Mouse (Mus musculus) cerebellum, postnatal 14 days (tissue): ENCODE results near the gene Zmiz1.

Experiments
- DNase-seq, 2 experiments: peaks; one replicate each; pipeline ENCODE4 v3.0.0; 2021; ENCODE audit warnings: mixed read lengths in 2 of 2

Gene Zmiz1

DNA sequence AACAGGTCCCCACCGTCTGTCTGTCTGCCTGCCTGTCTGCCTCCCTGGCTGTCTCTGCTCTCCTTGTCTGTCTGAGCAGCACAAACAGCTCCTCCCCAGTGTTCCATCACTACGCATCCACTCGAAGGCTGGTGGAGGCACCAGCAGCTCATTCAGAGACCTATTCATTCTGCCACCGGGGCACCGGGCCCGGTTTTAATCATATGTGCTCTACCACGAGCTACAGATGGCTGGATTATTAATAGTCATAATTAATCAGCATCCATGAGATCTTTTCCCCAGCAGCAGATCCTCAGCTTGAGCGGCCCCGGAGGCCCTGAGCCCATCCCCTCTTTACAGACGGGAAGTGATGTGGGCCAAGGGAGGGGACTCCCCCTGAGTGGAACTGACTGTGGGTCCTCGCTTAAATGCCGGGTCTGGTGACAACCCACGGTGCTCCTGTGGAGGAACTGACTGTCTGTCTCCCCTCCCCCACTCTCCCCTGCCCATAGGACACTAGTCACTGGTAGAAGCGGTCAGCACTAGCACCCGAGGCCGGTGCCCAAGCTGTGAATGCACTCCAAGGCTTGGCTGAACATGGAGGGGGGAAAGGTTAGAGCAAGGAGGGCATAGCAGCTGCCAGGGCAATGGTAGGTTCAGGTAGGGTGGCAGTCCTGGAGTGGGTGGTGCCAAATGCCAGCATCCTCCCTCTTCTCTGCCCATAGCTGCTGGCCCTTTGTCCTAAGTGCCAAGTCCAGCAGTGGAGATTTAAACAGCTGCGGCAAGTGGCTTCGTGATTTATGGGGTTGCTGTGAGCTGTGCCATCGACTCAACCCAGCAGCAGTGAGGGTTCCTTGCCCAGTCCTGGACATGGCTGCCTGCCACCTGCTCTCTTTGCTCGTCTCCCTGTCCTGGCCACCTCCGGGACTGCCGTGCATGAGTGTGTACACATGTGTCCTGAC lies 34.6 kb downstream of the Zmiz1 start:
- DNase-seq: peak; percentile 58 to 59

DNA sequence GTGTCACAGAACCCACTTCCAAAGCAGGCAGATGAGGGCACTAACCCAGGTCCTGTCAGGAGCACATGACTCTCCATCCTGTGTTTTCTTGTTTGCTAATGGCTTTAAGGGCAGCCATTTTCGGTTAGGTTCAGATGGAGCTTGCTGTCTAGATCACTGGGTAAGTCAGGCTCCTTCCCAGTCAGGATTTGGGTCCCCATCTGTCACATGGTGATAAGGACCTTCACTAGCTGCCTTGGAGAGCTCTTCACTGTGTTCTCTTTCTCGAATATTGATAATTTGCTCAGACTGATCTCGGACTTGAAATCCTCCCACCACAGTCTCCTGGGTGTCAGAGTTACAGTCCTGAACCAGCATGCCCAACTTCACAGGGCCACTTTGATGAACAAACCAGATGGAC lies 35.8 kb downstream of the Zmiz1 start:
- no peak for DNase-seq

DNA sequence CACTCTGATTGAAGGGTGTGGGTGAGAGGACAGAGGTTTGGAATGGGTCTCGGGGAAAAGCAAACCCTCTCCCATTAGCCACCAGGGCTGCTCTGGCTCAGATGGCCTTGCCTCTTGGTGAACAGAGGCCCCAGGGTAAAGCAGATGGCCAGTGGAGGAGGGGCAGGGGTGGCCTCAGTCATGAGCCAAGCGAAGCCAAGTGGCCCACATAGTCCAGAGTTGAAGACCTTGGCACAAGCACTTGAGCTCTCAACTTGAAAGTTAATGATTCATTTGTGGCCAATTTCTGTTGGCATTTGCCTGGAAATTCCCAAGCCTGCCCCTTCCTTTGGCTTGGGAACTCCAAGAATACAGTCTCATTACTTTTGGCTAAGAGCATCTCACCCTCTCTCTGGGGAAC lies 37.1 kb downstream of the Zmiz1 start:
- peak; percentile 61 to 80 for DNase-seq

- DNase-seq: no peak
Observed at GRCm38 (mm10) chr14:25496989-25497388, 38.0 kb downstream of the Zmiz1 start.

- no peak for DNase-seq
Observed at GRCm38 (mm10) chr14:25497596-25497995, 38.6 kb downstream of the Zmiz1 start.

DNA sequence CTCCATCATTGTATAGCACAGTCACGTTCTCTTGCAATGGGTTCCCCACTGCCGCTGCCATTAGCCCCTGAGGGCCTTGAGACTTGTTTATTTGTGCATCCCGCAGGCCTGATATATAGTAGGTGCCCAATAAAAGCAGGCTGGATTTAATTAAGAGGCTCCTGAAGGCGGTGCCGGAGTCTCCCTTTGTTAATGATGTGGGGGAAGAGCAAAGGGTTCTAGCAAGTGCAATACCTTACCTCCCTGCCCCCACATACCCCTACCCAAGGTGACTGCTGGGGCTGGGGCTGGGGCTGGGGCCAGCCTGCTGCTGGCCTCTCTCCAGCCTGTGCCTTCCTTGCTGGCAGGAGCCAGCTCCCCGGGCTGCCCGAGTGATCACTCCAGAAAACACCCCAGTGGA lies 39.4 kb downstream of the Zmiz1 start:
- no peak for DNase-seq

DNA sequence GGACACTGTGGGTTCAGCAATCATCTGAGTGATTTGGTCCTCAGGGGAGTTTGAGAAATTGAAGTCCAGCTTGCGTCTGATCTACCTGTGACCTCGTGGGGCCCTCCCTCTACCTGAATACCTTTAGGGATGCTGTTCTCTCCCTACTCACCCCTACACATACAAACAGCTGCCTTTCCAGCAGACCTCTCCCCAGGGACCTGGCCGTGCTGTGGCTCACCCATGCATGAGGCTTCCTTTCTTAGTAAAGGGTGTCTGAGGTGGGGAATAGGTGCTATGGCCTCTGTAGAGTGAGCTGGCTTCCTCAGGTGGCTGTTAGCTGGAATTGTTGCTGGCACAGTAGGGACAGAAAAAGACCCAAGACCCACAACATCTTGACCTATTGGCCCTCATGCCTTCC lies 40.5 kb downstream of the Zmiz1 start:
- DNase-seq: no peak

DNA sequence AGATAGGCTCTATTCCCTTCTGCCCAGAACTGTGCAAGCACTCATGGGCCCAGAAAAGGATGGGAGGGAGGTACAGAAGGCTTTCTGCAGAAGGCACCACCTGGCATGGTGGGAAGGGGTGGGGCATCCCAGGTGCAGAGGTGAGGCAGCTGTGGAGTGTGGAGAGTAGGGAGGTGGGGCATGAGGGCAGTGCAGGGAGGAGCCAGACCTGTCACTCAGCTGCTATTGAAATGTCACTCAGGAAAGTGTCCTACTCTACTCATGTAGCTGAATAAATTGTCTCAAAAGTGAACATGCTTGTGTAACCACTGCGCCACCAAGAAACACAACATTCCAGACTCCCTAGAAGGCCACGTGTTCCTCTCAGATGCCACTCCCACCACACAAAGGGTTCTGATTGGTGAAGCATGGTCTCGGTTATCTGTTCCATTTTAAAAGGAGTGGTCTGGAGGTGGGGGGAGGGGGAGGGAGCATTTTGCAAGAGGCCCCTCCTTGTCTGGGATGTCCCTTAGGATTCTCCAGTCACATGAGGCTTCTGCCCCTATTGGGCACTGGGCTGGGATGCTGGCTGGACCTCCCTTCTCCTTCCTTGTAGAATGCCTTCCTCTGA lies 41.6 kb downstream of the Zmiz1 start:
- no peak for DNase-seq

DNA sequence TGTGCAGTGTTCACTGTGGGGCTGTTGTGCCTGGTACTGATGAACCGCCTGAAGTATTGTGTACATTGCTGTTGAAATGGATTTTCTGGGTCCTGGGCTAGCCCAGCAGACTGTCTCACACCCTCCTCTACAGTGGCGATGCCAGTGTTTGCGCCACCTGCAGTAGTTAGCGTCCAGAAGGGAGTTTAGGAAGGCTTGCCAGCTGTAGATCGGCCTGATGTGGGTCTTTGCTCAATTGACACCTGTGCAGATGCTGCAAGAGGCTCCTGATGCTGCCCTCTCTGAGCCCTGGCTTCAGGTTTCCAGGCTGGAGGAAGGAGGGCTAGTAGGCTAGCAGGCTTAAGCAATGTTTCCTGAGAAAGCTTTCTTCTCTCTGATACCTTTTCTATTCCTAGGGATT lies 42.5 kb downstream of the Zmiz1 start:
- no peak for DNase-seq

DNA sequence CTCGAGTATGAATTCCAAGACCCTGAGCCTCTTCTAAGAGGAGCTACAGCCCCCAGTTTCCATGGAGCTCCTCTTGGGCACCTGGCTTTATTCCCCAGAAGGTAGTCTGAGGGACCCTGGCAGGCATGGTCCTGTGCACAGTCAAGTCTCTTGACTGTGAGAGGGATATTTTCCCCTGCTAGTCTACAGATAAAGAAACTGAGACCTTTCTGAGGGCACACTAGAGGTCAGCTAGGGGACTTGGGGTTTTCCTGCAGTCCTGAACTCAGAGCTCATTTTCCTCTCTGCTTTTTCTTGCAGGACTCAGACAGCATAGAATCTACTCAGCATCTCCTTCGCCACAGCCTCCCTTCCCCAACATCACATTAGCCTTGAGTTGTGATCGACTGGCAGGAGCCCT lies 43.4 kb downstream of the Zmiz1 start:
- DNase-seq: no peak

- no peak for DNase-seq
Observed at GRCm38 (mm10) chr14:25504241-25504640, 45.3 kb downstream of the Zmiz1 start.

DNA sequence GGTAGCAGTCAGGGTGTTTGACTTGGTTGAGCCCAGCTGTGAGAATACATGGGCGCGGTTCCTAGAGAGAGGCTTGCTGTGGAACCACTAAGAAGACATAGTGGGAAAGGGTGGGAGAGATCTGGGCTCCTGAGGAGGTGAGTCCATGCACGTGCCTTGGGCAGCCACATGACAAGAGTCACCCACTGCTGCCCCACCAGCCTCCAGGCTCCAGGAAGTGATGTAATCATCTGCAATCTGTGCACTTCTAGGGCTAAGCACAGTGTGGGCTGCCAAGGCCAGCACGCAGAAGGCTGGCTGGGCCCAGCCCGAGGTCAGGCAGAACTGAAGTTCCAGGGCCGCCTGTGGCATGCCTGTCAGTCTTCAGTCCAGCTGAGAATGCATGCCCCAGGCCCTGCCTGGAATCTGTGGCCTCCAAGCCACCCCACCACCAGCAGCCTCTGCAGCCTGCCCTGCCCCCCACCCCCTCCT lies 46.3 kb downstream of the Zmiz1 start:
- DNase-seq: no peak

DNA sequence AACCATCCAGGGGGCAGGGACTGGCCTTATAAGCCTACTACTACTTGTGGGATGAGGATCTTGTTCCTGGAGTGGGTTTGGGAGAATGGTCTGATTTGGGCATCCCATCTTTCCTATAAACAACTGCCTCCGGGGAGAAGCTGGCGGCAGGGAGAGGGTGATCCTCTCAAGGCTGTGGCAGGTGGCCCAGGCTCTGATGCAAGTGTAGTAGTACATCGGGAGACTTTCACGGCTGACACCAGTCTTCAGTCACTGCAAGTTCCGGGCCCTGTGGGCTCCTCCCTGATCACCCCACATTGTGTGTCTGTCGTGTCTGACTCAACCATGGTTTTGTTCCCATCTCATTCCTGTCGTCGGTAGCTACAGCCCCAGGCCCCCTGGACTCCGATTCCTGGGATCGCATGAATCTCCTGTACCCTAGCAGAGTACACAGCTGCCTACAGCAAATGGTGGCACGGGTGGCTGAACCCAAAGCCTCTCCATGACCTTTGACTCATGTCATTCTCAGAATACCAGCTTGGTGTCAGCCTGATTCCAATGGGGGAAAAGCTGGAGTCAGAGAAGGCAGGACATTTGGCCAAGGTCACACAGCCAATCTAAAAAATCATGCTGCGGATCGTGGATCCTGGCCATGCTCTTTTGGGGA lies 49.2 kb downstream of the Zmiz1 start:
- DNase-seq: no peak

GRCm38 (mm10) chr14:25508757-25509139 lies 49.8 kb downstream of the Zmiz1 start:
- DNase-seq: no peak

DNA sequence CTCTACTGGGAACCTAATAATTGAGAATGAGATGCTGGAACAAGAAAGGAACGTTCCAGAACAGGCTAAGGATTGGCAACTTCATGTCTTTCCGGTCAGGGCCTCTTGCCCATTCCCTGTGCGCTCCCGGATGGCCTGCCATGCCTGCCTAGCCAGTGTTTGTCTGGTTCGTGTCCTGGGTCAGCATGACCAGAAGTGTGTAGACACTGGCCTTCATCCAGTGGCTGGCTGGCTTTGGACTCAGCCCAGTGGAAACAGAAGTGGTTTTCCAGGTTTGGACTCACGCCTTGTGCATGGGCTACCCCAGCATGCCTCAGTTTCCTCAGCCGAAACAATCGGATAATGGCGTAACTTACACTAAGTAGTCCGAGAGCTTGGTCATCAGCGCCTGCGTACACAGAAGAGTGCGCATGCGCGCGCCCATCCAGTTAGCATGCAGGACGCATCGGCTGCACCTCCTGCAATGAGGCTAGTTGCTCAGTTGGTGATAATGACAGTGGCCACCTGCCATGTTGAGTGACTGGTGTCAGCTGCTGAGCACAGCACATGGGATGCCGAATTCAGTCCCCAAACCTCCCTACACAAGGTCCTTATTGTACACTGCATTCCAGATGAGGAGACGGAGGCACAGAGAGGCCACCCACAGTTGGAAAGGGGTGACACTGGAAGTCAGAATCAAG lies 50.6 kb downstream of the Zmiz1 start:
- peak; percentile 65 for DNase-seq

DNA sequence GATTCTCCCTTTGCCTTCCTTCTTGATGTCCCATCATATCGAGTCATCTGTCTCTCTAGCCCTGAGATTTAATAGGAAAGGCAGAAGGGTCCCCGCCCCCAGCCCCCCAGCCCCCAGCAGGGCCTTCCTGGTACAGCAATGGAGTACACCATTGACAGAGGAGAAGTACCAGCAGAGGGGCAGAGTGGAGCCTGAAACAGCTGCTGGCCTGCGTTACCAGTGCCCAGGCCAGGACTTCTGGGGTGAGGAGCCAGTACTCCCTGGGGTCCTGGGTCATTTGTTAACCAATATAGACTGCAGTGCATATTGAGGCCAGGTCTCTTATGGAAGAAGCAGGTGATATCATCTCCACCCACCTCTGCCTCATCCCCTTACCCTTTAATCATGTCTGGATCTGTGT lies 51.4 kb downstream of the Zmiz1 start:
- DNase-seq: no peak

- no peak for DNase-seq
Observed at GRCm38 (mm10) chr14:25510987-25511386, 52.0 kb downstream of the Zmiz1 start.

- no peak for DNase-seq
Observed at GRCm38 (mm10) chr14:25511564-25511963, 52.6 kb downstream of the Zmiz1 start.

DNA sequence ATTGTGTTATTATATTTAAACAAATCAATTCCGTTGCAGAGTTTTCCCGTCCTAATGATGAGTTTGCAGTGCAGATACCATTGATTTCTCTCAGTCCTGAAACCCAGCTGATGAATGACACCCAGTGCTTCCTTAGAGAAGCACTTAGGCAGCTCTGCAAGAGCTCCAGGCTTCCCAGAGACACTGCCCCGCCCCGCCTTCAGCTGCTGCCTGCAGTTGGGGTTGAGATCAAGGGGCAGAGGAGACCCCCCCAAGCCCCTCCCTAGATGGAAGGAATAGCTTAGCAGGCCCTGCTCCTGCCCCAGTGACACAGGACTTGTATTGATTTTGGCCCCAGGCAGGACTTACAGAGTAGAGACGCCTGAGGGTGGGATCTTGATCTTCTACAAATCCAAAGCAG lies 53.0 kb downstream of the Zmiz1 start:
- no peak for DNase-seq

DNA sequence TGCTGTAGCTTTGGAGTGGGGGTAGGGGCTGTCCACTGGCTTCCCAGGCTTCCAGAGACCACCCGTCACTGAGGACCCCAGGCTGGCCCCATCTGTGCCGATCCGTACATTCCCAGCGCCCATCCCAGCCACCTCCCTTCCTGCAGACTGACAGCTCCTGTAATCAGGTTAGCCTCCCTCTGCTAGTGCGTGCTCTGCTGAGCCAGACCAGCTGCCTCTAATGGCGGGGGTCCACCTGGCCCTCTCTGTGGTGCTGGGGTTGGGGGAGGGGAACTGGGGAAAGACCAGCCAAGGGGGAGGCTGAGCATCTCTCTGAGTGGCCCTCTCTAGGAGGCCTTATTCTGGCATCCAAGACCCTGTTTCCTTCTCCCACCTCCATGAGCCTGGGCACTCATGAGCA lies 53.8 kb downstream of the Zmiz1 start:
- peak; percentile 74 to 81 for DNase-seq

DNA sequence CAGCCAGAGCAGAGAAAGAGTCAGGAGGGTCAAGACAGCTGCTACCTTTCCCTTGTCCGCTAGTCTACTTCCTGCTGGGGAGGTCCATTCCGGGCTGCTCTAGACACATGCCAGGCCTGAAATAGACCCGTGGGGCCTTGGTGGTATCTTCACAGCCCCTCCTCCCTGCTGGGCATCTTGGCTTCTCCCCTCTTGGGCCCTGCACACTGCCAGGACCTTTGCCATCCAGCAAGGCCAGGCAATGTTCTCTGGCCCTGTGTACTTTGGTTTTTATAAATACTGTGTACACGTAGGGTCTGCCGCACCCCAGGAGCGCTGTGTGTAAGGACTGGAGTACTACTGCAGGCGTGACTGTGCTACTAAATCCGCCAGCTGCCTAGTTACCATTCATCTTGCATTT lies 54.5 kb downstream of the Zmiz1 start:
- no peak for DNase-seq

- DNase-seq: no peak
Observed at GRCm38 (mm10) chr14:25514943-25515512, 56.0 kb downstream of the Zmiz1 start.

GRCm38 (mm10) chr14:25515924-25516323 lies 56.9 kb downstream of the Zmiz1 start:
- DNase-seq: peak; percentile 62 to 75
